8 mouse cellular contexts compared by ENCODE assay signal in the genomic region with DNA sequence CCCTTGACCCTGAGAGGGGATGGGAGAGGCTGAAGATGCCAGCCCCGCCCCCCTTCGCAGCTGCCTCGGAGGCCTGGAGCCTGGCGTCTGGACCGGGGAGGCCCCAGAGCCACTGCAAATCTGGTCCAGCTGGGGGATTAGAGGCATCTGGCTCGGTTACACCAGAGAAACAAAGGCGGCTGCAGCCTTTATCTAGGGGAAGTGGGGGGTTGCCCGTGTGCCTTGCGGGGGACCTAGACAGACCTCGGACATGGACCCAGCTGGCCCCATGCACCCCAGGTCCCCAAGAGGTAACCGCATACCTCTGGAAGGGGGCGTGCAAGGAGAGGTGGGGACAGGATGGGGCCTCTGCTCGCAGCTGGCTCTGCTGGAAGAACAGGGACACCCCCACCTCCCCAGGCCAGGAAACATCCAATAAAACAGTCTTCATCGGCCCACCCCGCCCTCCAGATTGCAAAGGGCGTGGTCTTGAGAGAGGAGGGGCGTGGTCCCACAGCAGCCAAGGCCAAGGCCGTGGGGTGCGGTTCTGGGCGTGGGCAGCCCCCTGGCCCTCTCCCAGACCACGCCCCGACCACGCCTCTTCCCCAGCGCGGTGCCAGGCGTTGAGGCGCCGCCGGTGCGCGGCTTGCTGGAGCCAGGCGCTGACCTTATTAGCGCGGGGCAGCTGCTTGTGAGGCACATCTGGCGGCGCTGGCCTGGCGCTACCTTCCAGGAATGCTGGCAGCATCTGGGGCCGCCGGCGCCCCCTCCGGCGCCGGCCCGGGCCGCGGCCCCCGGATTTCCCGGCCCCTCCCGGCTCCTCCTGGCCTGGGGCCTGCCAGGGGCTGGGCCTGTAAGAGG. TPM values are rescaled to one million over a fixed set of nuclear protein-coding genes. Genes with fewer than 3 reads are reported as not detected.
DNase-seq lines count a peak whose midpoint lies in the region; ATAC-seq and TF ChIP-seq lines count a peak whose summit lies in the region.

No protein-coding gene starts in this region.

- no peak for TF ChIP-seq CTCF in lung, postnatal 0 days (IDR thresholded peaks at IDR 0.05)

- peak overlapping the region; percentile 62 for H3K9ac ChIP-seq in embryonic facial prominence, embryonic 13.5 days
- H3K9ac ChIP-seq in lung, postnatal 0 days (replicated peaks; ENCODE audit: low read depth), result 0 out of 2 replicates have a peak overlapping the region, but pooled peaks have one; percentile 12

- ATAC-seq in embryonic facial prominence, embryonic 13.5 days (ENCODE audit: insufficient number of reproducible peaks, insufficient read depth, low FRiP score, low TSS enrichment, low read depth), result peak; percentile 79
- peak; percentile 92 for ATAC-seq in lung, postnatal 0 days

- TF ChIP-seq EP300 in lung, postnatal 0 days (IDR thresholded peaks at IDR 0.05), result peak; percentile 40; the same call in 1 of the 2 replicates

- DNase-seq in 3134 (ENCODE audit: extremely low read depth, insufficient read length, low spot score), result peak; percentile 92
- peak; percentile 61 for DNase-seq in T-cell, adult 2 months (ENCODE audit: low spot score)
- DNase-seq in heart, embryonic 10.5 days (ENCODE audit: low spot score), result peak; percentile 97
- peak; percentile 92 for DNase-seq in kidney, adult 9 months
- DNase-seq in lung, postnatal 0 days (ENCODE audit: low spot score), result peak; percentile 97
- DNase-seq in ovary, adult 18-20 months (ENCODE audit: low spot score), result peak; percentile 92
- peak; percentile 67 for DNase-seq in urinary bladder, postnatal 10 days (ENCODE audit: low spot score)

- H3K36me3 ChIP-seq in embryonic facial prominence, embryonic 13.5 days, result no peaks in the 10 kb centered on the region
- no peaks in the 10 kb centered on the region for H3K36me3 ChIP-seq in heart, embryonic 10.5 days
- H3K36me3 ChIP-seq in lung, postnatal 0 days (ENCODE audit: insufficient read depth, low read length), result no peaks in the 10 kb centered on the region

- H3K4me2 ChIP-seq in embryonic facial prominence, embryonic 13.5 days, result peak overlapping the region; percentile 72
- peak overlapping the region; percentile 75 for H3K4me2 ChIP-seq in lung, postnatal 0 days (replicated peaks; ENCODE audit: low read depth, low read length)

- peak overlapping the region; percentile 89 for H3K27ac ChIP-seq in embryonic facial prominence, embryonic 13.5 days
- peak overlapping the region; percentile 89 for H3K27ac ChIP-seq in heart, embryonic 10.5 days
- H3K27ac ChIP-seq in lung, postnatal 0 days (ENCODE audit: low read length), result peak overlapping the region; percentile 71

- no peaks in the 10 kb centered on the region for H3K9me3 ChIP-seq in embryonic facial prominence, embryonic 13.5 days
- no peaks in the 10 kb centered on the region for H3K9me3 ChIP-seq in heart, embryonic 10.5 days
- no peaks in the 10 kb centered on the region for H3K9me3 ChIP-seq in lung, postnatal 0 days (ENCODE audit: low read length)

- WGBS in embryonic facial prominence, embryonic 13.5 days, result 0% methylated on average over 49 of the region's 49 CpGs
- under 1% methylated on average over 49 of the region's 49 CpGs for WGBS in heart, embryonic 10.5 days
- WGBS in lung, postnatal 0 days, result 1% methylated on average over 48 of the region's 49 CpGs

- H3K4me3 ChIP-seq in embryonic facial prominence, embryonic 13.5 days, result peak overlapping the region; percentile 41
- H3K4me3 ChIP-seq in heart, embryonic 10.5 days, result peak overlapping the region; percentile 59
- H3K4me3 ChIP-seq in lung, postnatal 0 days (ENCODE audit: low read depth, low read length), result peak overlapping the region; percentile 36

- peaks cover 89% of the 10 kb centered on the region for H3K4me1 ChIP-seq in embryonic facial prominence, embryonic 13.5 days
- peaks cover 78% of the 10 kb centered on the region for H3K4me1 ChIP-seq in heart, embryonic 10.5 days
- peaks cover 25% of the 10 kb centered on the region for H3K4me1 ChIP-seq in lung, postnatal 0 days (ENCODE audit: insufficient read depth, low read depth, low read length)

- no peaks in the 10 kb centered on the region for H3K27me3 ChIP-seq in embryonic facial prominence, embryonic 13.5 days
- peaks cover 22% of the 10 kb centered on the region; the same call in 1 of the 2 replicates for H3K27me3 ChIP-seq in heart, embryonic 10.5 days (ENCODE audit: insufficient read depth, poor library complexity, severe bottlenecking)
- no peaks in the 10 kb centered on the region for H3K27me3 ChIP-seq in lung, postnatal 0 days (replicated peaks; ENCODE audit: insufficient read depth, low read length)

RNA-seq across cellular contexts. Expression of a gene that starts 48.0 kb away (rescaled TPM):
- 6.4 and 8.6 TPM in 2 replicates for polyA plus RNA-seq in embryonic facial prominence, embryonic 13.5 days (2015; fragmentation: Nextera tagmentation; extraction: Ambion mirVana)
- 12.2 and 13.7 TPM in 2 replicates for polyA plus RNA-seq in heart, embryonic 10.5 days (2016; fragmentation: Nextera tagmentation; extraction: Ambion mirVana)
- polyA plus RNA-seq in lung, postnatal 0 days (2015; fragmentation: Nextera tagmentation; extraction: Ambion mirVana), result 9.5 and 9.9 TPM in 2 replicates

Comparison
In these comparisons a context has a peak if more than half of its experiments do, and no peak if none do; other contexts are left out.
1. Peak in every context shown above with its lines: DNase-seq, ATAC-seq, H3K4me3 ChIP-seq and H3K27ac ChIP-seq.